Mouse (Mus musculus) limb, embryonic 14.5 days (tissue): Measurements from ENCODE around the gene Gipc2. TPM values are rescaled to one million over a fixed set of nuclear protein-coding genes. Genes with fewer than 3 reads are reported as not detected.
A peak's percentile ranks its signal among the peaks of the same experiment; 100 is the strongest.

ENCODE experiments used
- ATAC-seq: fragments of 200-750 bp; cut with Nextera tagmentation; 2 replicates; pipeline ENCODE4 v1.8.0; 2017; ENCODE audit warnings: low read depth, moderate number of reproducible peaks, moderate TSS enrichment; ENCODE audit not compliant: low FRiP score
- DNase-seq: peaks from one replicate; pipeline ENCODE4 v3.0.0-alpha.2; 2015; ENCODE audit warnings: low spot score
- H3K27ac ChIP-seq: fragments of 300-500 bp; sonication (generic); replicated peaks from 2 replicates; pipeline ENCODE4 v1.5.1; 2014; ENCODE audit warnings: low read depth, mild to moderate bottlenecking, low read length, moderate library complexity, mixed read lengths
- H3K27me3 ChIP-seq: fragments of 300-500 bp; sonication (generic); 2 replicates; pipeline ENCODE4 v1.6.1; 2014; ENCODE audit warnings: low read length, mixed read lengths; ENCODE audit not compliant: control insufficient read depth, insufficient read depth
- H3K36me3 ChIP-seq: fragments of 300-500 bp; sonication (generic); 2 replicates; pipeline ENCODE4 v1.6.1; 2014; ENCODE audit warnings: mild to moderate bottlenecking, low read length, moderate library complexity, mixed read lengths; ENCODE audit not compliant: control insufficient read depth, insufficient read depth
- H3K4me1 ChIP-seq: fragments of 300-500 bp; sonication (generic); 2 replicates; pipeline ENCODE4 v1.6.1; 2014; ENCODE audit warnings: antibody characterized with exemption, low read length, mixed read lengths; ENCODE audit not compliant: control insufficient read depth, insufficient read depth
- H3K4me2 ChIP-seq: fragments of 300-500 bp; sonication (generic); replicated peaks from 2 replicates; pipeline ENCODE4 v1.6.1; 2014; ENCODE audit warnings: low read depth, mild to moderate bottlenecking, low read length, moderate library complexity; ENCODE audit not compliant: severe bottlenecking
- H3K4me3 ChIP-seq: fragments of 300-500 bp; sonication (generic); replicated peaks from 2 replicates; pipeline ENCODE4 v1.5.1; 2014; ENCODE audit warnings: low read length
- H3K9ac ChIP-seq: fragments of 300-500 bp; sonication (generic); 2 replicates; pipeline ENCODE4 v1.6.1; 2014; ENCODE audit warnings: mild to moderate bottlenecking, low read depth, low read length, moderate library complexity; ENCODE audit not compliant: severe bottlenecking
- H3K9me3 ChIP-seq: fragments of 300-500 bp; sonication (generic); 2 replicates; pipeline ENCODE4 v1.6.1; 2016; ENCODE audit warnings: low read length; ENCODE audit not compliant: control insufficient read depth
- POLR2A ChIP-seq: fragments of 200-500 bp; IDR thresholded peaks from 2 replicates; pipeline ENCODE4 v1.8.0; 2012; ENCODE audit warnings: inconsistent platforms, mild to moderate bottlenecking, moderate library complexity, borderline replicate concordance; ENCODE audit not compliant: insufficient read depth, insufficient read length; ENCODE audit errors: extremely low read depth
- WGBS: fragments of 180-500 bp; shearing (Covaris S2); extraction: QIAGEN DNeasy Blood & Tissue Kit; methylation state at CpG from one replicate; pipeline ENCODE4 v1.1.7; 2014; 5-methylcytosine and 5-hydroxymethylcytosine counted together
- polyA plus RNA-seq, 2 experiments: library from polyadenylated mRNA; depleted of rRNA in 1 of 2; stranded (reverse) in 1 of 2; unstranded in 1 of 2; fragments of >200 nt; fragmentation: Nextera tagmentation in 1 of 2; extraction: Ambion mirVana in 1 of 2; gene quantifications; 2 replicates each; pipeline versions ENCODE4 v1.2.1 to v1.2.3; 2012 to 2014

The Gipc2 gene
- polyA plus RNA-seq (2012; rRNA removed) (0.79 and 2.6 TPM in 2 replicates), polyA plus RNA-seq (2014; fragmentation: Nextera tagmentation; extraction: Ambion mirVana) (2.9 and 4.3 TPM in 2 replicates)

DNA sequence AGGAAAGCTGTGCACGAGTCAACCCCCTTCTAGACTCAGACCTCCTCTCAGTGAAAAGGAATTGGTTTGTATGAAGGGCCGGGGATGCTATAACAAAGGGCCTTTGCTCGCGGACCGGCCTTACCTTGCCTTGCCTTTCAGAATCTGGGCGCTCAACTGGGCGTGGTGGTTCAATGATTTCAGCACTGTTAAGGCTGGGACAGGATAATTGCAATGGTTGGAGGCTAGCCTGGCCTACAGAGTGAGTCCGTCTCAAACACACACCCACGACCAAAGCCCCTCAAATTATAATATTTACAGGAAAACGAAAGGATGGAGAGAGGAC is at the start of gene Gipc2:
Gipc2 (minus strand) TSS at position 132 of the 325 bp plus-strand sequence.
- Histone ChIP-seq H3K27me3 (0 out of 2 replicates have a peak, but pooled peaks cover 9% of the 10 kb centered on the region), H3K27ac (no peak within 1 kb of the TSS), H3K4me1 (peaks cover 12% of the 10 kb centered on the region), H3K9ac (peak within 1 kb of the TSS; percentile 50), H3K9me3 (no peaks in the 10 kb centered on the region), H3K4me2 (peak within 1 kb of the TSS; percentile 98), H3K36me3 (no peaks in the 10 kb centered on the region), H3K4me3 (peak within 1 kb of the TSS; percentile 50)
- DNase-seq (no peak), ATAC-seq (0 out of 2 replicates have a peak, but pooled peaks have one; percentile 4)
- 7% methylated on average over 10 of the region's 10 CpGs for WGBS
- no peak for TF ChIP-seq POLR2A

- Histone ChIP-seq H3K27me3 (no peaks in the 10 kb centered on the region), H3K4me3 (peak overlapping the region; percentile 98), H3K27ac (no peak overlapping the region), H3K4me1 (peaks cover 23% of the 10 kb centered on the region), H3K9ac (peak overlapping the region; percentile 21; the same call in 1 of the 2 replicates), H3K36me3 (peaks cover 42% of the 10 kb centered on the region), H3K9me3 (no peaks in the 10 kb centered on the region), H3K4me2 (peak overlapping the region; percentile 70)
- 40% methylated on average over 3 of the region's 3 CpGs for WGBS
- ATAC-seq: no peak
- TF ChIP-seq POLR2A: no peak
- DNase-seq: no peak
Measured at GRCm38 (mm10) chr3:152213416-152213815, 47.4 kb upstream of the Gipc2 start.

DNA sequence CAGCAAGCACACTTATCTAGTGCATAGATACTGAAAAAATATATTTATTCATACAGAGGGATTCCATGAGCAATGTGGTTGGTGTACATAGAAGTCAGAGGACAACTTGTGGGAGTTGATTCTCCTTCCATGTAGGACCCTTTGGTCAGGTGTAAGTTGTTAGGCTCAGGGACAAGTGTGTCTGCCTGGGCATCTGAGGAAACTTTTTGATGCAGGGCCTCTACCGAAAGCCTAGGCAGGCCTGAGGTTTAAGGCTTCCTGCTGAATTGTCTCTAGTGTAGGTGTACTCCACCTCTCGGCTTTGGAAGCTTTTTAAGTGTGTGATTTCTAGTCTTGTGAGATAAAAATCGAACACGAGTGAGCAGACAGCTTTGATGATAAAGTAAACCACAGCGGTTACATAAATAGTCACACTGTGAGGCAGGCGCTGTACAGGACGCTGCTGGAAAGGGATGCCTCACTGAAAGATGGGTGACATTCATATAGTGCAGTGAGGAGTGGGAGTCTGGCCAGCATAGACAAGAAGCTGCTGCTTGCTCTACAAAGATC is 45.8 kb upstream of the Gipc2 start:
- peak overlapping the region; percentile 99; the same call in 1 of the 2 replicates for H3K27ac ChIP-seq
- WGBS: 29% methylated on average over 7 of the region's 7 CpGs
- H3K9ac ChIP-seq: peak overlapping the region; percentile 100
- DNase-seq (no peak), ATAC-seq (no peak)
- peak overlapping the region; percentile 70 for H3K4me2 ChIP-seq
- peak overlapping the region; percentile 98 for H3K4me3 ChIP-seq
- peaks cover 23% of the 10 kb centered on the region for H3K4me1 ChIP-seq
- H3K27me3 ChIP-seq: no peaks in the 10 kb centered on the region
- H3K36me3 ChIP-seq: peaks cover 26% of the 10 kb centered on the region
- no peaks in the 10 kb centered on the region for H3K9me3 ChIP-seq
- TF ChIP-seq POLR2A: no peak

DNA sequence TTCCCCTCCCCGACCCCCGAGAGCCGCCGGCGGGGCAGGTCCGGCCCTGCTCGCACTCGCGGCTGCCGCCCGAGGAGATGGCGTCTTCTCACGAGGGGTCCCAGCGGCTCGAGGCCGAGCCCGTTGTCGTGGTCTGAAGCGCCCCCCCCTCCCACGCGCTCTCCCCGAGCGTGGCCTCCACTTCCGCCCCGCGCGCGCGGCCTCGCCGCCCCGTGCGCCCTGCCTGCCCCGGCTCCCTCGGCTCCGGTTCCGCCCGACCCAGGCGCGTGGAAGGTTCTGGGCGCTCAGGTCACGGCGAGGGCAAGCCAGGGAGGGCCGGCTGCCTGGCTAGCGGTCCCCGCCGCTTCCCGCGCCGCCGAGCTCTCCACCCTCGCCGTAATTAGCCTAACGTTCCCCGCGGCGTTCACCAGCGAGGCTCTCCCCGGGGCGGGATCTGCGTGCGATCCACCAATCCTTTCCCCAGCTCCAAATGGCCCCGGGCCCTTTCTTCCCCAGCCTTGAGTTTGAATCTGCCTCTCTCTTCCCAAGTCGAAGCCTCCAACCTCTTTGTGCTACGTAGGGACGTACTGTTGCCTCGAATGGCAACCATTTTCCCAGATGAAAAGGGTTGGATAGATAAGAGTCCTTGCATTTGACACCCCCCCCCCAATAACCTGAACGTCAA is 44.8 kb upstream of the Gipc2 start:
- Histone ChIP-seq H3K27ac (peak overlapping the region; percentile 99), H3K27me3 (no peaks in the 10 kb centered on the region), H3K4me3 (peak overlapping the region; percentile 98), H3K4me2 (peak overlapping the region; percentile 70), H3K9me3 (no peaks in the 10 kb centered on the region), H3K36me3 (peaks cover 17% of the 10 kb centered on the region), H3K9ac (peak overlapping the region; percentile 100), H3K4me1 (peaks cover 23% of the 10 kb centered on the region)
- 5% methylated on average over 37 of the region's 68 CpGs for WGBS
- DNase-seq: peak; percentile 52
- peak; percentile 67 for ATAC-seq
- TF ChIP-seq POLR2A: no peak

- H3K27me3 ChIP-seq: no peaks in the 10 kb centered on the region
- no peaks in the 10 kb centered on the region for H3K9me3 ChIP-seq
- under 1% methylated on average over 71 of the region's 85 CpGs for WGBS
- H3K36me3 ChIP-seq: peaks cover 10% of the 10 kb centered on the region; the same call in 1 of the 2 replicates
- H3K4me1 ChIP-seq: peaks cover 23% of the 10 kb centered on the region
- H3K4me3 ChIP-seq: peak within 1 kb of the TSS; percentile 98
- H3K9ac ChIP-seq: peak within 1 kb of the TSS; percentile 100
- DNase-seq (peak; percentile 99), ATAC-seq (peak; percentile 96)
- H3K4me2 ChIP-seq: peak within 1 kb of the TSS; percentile 85
- peak; percentile 99 for TF ChIP-seq POLR2A
- peak within 1 kb of the TSS; percentile 99 for H3K27ac ChIP-seq
Measured at GRCm38 (mm10) chr3:152209967-152210634, 44.1 kb upstream of the Gipc2 start, which contains the start of the genes Dnajb4 and Fubp1. Gene Dnajb4 (minus strand): TSS chr3:152210302. Gene Fubp1 (plus strand): TSS chr3:152210422.
